Mouse (Mus musculus) lung, adult 2 months (tissue): ENCODE data around the gene Grik3.

ENCODE experiments used
- CTCF ChIP-seq: fragments of 200-500 bp; IDR thresholded peaks from 2 replicates; pipeline ENCODE4 v1.5.1; 2011; ENCODE audit warnings: mild to moderate bottlenecking, low read length, control low read depth; ENCODE audit not compliant: insufficient read depth
- POLR2A ChIP-seq: fragments of 200-500 bp; IDR thresholded peaks from 2 replicates; pipeline ENCODE4 v1.6.1; 2011; ENCODE audit warnings: low read depth, mild to moderate bottlenecking, control low read depth, low read length, borderline replicate concordance; ENCODE audit errors: extremely low read depth

DNA sequence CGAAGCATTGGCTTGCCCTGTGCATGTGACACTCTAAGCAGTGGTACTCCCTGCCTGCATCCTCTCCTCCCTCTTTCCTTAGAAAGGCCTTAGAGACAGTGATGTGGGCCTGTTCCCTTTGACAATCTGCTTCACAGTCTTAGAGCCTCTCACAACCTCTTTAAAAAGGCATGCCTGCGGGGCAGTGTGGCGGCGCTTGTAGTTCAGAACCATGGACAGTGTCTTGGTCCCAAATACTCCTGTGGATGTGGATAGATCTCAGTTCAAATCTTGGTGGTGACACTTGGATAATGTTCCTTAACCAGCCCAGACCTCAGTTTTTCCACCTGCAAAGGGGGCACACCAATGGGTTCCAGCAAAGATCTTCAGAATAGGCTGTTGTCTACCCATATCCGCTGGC lies 28.4 kb downstream of the Grik3 start:
- TF ChIP-seq POLR2A (no peak), CTCF (no peak)
